Mouse (Mus musculus) forebrain, embryonic 11.5 days (tissue): ENCODE measurements around the gene Pcdh9. TPM values are rescaled to one million over a fixed set of nuclear protein-coding genes. Genes with fewer than 3 reads are reported as not detected.
A peak's percentile ranks its signal among the peaks of the same experiment; 100 is the strongest.

Experiments
- ATAC-seq: fragments of 200-750 bp; cut with Nextera tagmentation; replicated peaks from 2 replicates; pipeline ENCODE4 v1.8.0; 2017; ENCODE audit warnings: moderate TSS enrichment; ENCODE audit not compliant: low FRiP score
- DNase-seq: peaks from one replicate; pipeline ENCODE4 v3.0.0-alpha.2; 2017; ENCODE audit warnings: low spot score
- H3K27ac ChIP-seq: fragments of 300-500 bp; sonication (generic); 2 replicates; pipeline ENCODE4 v1.5.1; 2014; ENCODE audit warnings: low read depth, low read length
- H3K27me3 ChIP-seq: fragments of 300-500 bp; sonication (generic); 2 replicates; pipeline ENCODE4 v1.6.1; 2014; ENCODE audit warnings: mild to moderate bottlenecking, low read length, mixed read lengths; ENCODE audit not compliant: control insufficient read depth, insufficient read depth
- H3K36me3 ChIP-seq: fragments of 300-500 bp; sonication (generic); 2 replicates; pipeline ENCODE4 v1.6.1; 2014; ENCODE audit warnings: mild to moderate bottlenecking, low read length, moderate library complexity, mixed read lengths; ENCODE audit not compliant: control insufficient read depth, insufficient read depth
- H3K4me1 ChIP-seq: fragments of 300-500 bp; sonication (generic); replicated peaks from 2 replicates; pipeline ENCODE4 v1.6.1; 2014; ENCODE audit warnings: low read length, mixed read lengths; ENCODE audit not compliant: control insufficient read depth, insufficient read depth
- H3K4me2 ChIP-seq: fragments of 300-500 bp; sonication (generic); 2 replicates; pipeline ENCODE4 v1.6.1; 2014; ENCODE audit warnings: low read depth, mild to moderate bottlenecking, low read length, moderate library complexity, mixed read lengths; ENCODE audit not compliant: severe bottlenecking
- H3K4me3 ChIP-seq: fragments of 300-500 bp; sonication (generic); 2 replicates; pipeline ENCODE4 v1.5.1; 2014; ENCODE audit warnings: low read depth, low read length
- H3K9ac ChIP-seq: fragments of 300-500 bp; sonication (generic); 2 replicates; pipeline ENCODE4 v1.6.1; 2014; ENCODE audit warnings: low read length
- H3K9me3 ChIP-seq: fragments of 300-500 bp; sonication (generic); 2 replicates; pipeline ENCODE4 v1.6.1; 2016; ENCODE audit warnings: low read length, mixed read lengths; ENCODE audit not compliant: control insufficient read depth
- WGBS: fragments of 180-500 bp; shearing (Covaris S2); extraction: QIAGEN DNeasy Blood & Tissue Kit; methylation state at CpG from one replicate; pipeline ENCODE4 v1.1.7; 2014; 5-methylcytosine and 5-hydroxymethylcytosine counted together
- polyA plus RNA-seq: library from polyadenylated mRNA; unstranded; fragments of >200 nt; fragmentation: Nextera tagmentation; extraction: Ambion mirVana; gene quantifications from 2 replicates; pipeline ENCODE4 v1.2.1, GENCODE M21; 2014

Gene Pcdh9
- polyA plus RNA-seq, 1 experiment from 2014 or later = 54.5 TPM

DNA sequence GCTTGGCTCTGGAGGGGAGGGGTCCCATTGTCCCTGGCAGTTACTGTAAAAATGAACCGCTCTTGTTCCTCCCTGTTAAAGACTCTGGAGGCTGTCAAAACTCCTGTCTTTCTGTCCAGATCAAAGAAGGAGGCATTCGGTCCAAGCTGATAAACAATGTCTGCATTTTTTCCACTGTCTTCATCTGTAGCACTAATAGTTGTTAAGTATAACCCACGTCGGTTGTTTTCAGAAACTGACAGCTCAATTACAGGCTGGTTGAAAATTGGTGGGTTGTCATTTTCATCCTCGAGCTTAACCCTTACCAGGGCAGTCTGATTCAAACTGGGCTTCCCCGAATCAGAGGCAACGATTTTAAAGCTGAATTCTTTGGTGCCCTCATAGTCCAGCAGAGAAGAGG, 3.4 kb downstream of the Pcdh9 start:
- Histone ChIP-seq H3K4me1 (peaks cover 3% of the 10 kb centered on the region; the same call in 1 of the 2 replicates), H3K27me3 (no peaks in the 10 kb centered on the region), H3K36me3 (no peaks in the 10 kb centered on the region; the same call in 1 of the 2 replicates), H3K4me3 (no peak overlapping the region), H3K9ac (no peak overlapping the region), H3K4me2 (0 out of 2 replicates have a peak overlapping the region, but pooled peaks have one; percentile 83), H3K27ac (no peak overlapping the region), H3K9me3 (no peaks in the 10 kb centered on the region)
- DNase-seq (no peak), ATAC-seq (no peak)
- 73% methylated on average over 7 of the region's 7 CpGs for WGBS

DNA sequence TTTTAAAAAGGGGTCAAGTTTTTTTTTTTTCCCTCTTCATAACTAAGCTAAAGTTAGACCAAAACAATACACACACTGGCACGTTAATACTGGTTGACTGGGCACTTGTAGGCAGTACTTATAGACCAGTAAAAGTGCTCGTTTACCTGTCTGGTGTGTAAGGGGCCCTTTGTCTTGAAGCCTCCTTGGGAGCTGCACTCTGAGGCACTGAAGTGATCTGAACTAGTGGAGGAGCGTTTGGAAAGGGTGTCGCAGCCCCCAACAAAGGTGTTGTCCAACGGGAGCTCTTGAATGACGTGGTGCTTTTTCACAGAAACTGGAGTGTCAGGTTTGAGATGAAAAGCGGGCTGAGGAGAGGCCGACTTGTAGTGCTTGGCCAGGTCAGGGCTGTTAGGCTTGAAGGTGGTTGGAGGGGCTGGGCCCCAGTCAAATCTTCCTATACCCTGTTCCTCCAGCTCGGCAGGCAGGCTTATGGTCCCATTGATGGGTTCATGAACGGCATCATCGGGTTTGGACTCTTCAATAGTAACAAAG, 4.9 kb downstream of the Pcdh9 start:
- Histone ChIP-seq H3K9me3 (no peaks in the 10 kb centered on the region), H3K27ac (no peak overlapping the region), H3K27me3 (no peaks in the 10 kb centered on the region), H3K4me1 (no peaks in the 10 kb centered on the region), H3K4me2 (no peak overlapping the region), H3K36me3 (no peaks in the 10 kb centered on the region; the same call in 1 of the 2 replicates), H3K4me3 (no peak overlapping the region), H3K9ac (no peak overlapping the region)
- 69% methylated on average over 11 of the region's 11 CpGs for WGBS
- ATAC-seq = no peak
- DNase-seq = no peak

DNA sequence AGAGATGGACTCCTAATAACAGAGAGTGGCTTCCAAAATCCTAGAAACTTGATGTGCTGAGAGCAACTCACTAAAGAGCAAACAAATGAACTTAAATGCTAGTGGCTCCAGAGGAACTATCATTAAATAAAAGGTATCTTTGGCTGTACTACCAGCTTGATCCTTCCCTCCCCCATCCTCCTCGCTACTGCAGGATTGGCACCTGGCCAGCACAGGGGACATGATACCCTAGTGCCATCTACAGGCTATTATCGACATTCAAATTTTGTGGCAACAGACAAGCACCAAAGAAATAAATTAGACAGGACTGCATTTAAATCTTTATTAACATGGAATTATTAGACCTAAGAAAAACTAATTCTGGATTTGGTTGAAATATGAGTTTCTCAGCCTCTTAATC, 6.0 kb downstream of the Pcdh9 start:
- WGBS = 11% methylated on average over 2 of the region's 2 CpGs
- Histone ChIP-seq H3K36me3 (no peaks in the 10 kb centered on the region; the same call in 1 of the 2 replicates), H3K4me2 (no peak overlapping the region)

DNA sequence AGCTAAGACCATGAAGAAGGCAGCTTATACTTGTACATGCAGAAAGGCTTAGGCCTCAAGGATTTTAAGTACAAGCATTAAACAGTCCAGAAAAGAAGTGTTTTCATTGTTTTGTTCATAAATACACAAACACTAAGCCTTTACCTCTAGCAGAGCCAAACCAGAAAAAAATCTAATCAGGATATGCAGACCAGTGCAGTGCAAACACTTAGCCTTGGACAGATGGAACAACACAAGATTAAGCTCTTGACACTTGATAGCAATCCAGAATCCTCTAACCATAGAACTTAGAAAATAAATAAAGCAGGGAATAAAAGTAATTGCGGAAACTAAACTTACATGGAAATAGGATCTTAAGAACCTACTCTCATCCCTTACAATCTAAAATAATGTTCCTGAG, 10.4 kb downstream of the Pcdh9 start:
- ATAC-seq = no peak
- WGBS = 88% methylated on average over 1 of the region's 1 CpGs
- no peaks in the 10 kb centered on the region for H3K9me3 ChIP-seq
- no peak overlapping the region for H3K9ac ChIP-seq
- no peak overlapping the region for H3K4me3 ChIP-seq
- H3K27me3 ChIP-seq = no peaks in the 10 kb centered on the region
- no peaks in the 10 kb centered on the region for H3K36me3 ChIP-seq
- no peak overlapping the region for H3K27ac ChIP-seq
- DNase-seq = no peak
- H3K4me2 ChIP-seq = no peak overlapping the region
- H3K4me1 ChIP-seq = no peaks in the 10 kb centered on the region

More for the DNA sequence above, 6.0 kb downstream of the Pcdh9 start:
- H3K4me3 ChIP-seq = no peak overlapping the region
- no peaks in the 10 kb centered on the region for H3K9me3 ChIP-seq
- DNase-seq = peak; percentile 81
- H3K27ac ChIP-seq = no peak overlapping the region
- peak; percentile 77 for ATAC-seq
- H3K27me3 ChIP-seq = no peaks in the 10 kb centered on the region
- H3K4me1 ChIP-seq = no peaks in the 10 kb centered on the region
- H3K9ac ChIP-seq = no peak overlapping the region

DNA sequence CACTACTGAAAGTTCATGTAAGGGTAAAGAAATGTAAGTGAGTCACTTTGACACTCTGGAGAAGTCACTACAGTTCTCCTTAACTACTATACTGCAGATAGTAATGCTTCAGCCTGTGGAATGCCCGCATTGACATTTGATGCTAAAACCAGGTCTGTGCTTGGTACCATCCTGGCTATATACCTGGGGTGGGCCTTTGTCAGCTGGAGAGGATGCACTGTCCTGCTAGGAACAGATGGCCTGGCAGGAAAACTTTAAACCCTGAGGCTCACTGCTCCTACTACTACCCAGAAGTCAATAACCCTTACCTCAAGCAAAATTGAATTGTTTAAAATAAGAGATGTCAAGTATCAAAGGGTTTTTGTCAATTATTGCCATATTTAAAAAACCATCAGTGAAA, 14.5 kb downstream of the Pcdh9 start:
- Histone ChIP-seq H3K27ac (no peak overlapping the region), H3K36me3 (no peaks in the 10 kb centered on the region), H3K4me1 (no peaks in the 10 kb centered on the region), H3K4me2 (no peak overlapping the region), H3K9ac (no peak overlapping the region), H3K4me3 (no peak overlapping the region), H3K27me3 (no peaks in the 10 kb centered on the region), H3K9me3 (no peaks in the 10 kb centered on the region)
- 100% methylated on average over 1 of the region's 1 CpGs for WGBS
- no peak for DNase-seq
- no peak for ATAC-seq

DNA sequence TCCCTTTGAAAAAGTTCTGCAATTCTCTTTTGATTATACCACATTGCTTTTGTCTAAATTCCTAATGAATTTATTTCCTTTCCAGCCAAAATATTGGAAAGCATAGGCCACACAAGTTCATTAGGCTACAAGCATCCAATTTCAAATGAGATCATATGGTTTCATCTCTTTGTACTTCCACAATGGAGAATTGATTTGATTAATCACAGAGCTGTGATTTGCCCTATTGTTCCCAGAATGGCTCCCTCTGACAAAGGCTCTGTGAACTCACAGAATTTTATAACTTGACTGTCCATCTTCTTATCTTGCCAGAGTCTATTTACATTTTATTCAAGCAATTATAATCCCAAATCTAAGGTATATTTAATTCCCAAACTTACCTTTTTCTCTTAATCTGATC, 22.3 kb downstream of the Pcdh9 start:
- Histone ChIP-seq H3K4me3 (no peak overlapping the region), H3K4me1 (no peaks in the 10 kb centered on the region), H3K27ac (no peak overlapping the region), H3K27me3 (no peaks in the 10 kb centered on the region), H3K36me3 (no peaks in the 10 kb centered on the region), H3K9me3 (no peaks in the 10 kb centered on the region), H3K9ac (no peak overlapping the region), H3K4me2 (no peak overlapping the region)
- ATAC-seq (no peak), DNase-seq (no peak)

DNA sequence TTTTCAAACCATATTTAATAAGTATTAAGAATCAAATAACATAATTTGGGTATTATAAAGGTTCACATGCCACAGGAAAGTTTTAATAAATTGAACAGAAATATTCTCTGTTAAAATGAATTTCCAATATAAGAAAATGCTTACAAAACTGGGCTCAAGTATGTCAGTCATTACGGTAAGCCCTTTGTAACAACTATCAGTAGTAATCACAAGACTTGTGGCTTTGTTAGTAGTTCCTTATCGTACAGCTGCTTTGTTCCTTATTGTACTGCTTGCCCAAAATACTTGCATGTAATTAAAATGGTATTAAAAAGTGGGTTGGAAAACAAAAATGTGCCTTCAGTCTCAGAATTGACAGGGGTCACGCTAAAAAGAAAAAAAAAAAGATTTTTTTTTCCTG, 32.4 kb downstream of the Pcdh9 start:
- Histone ChIP-seq H3K4me2 (no peak overlapping the region), H3K9ac (no peak overlapping the region), H3K27me3 (no peaks in the 10 kb centered on the region), H3K9me3 (no peaks in the 10 kb centered on the region), H3K36me3 (no peaks in the 10 kb centered on the region), H3K4me3 (no peak overlapping the region), H3K27ac (no peak overlapping the region), H3K4me1 (no peaks in the 10 kb centered on the region)
- WGBS = 67% methylated on average over 3 of the region's 3 CpGs
- no peak for ATAC-seq
- no peak for DNase-seq

DNA sequence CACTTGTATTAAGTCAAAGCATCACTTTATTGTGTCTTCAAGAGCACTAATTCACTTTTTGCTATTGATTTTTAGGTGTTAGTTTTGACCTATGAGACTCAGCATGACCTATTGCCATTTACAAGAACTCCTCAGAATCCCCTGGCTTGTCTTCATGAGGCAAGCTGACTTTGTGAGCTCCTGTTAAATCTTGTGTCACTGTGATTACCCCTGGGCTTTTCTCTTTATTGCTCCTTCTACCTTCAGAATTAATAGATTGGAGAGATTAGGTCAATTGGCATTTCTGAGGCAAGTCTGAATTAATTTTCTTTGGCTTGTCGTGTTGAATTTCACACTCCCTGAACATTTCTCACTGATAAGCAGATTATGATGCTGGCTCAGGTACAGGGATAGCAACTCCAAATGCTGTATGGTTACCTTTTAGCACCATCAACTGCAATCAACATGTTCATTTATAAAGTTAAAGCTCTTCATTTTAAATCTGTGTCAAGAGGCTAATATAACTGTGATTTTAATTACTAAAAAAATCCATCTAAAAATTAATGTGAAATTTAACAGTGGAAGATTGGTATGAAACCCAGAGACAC, 44.3 kb downstream of the Pcdh9 start:
- Histone ChIP-seq H3K9ac (no peak overlapping the region), H3K27ac (no peak overlapping the region), H3K4me2 (no peak overlapping the region), H3K9me3 (no peaks in the 10 kb centered on the region), H3K4me1 (0 out of 2 replicates have a peak, but pooled peaks cover 2% of the 10 kb centered on the region), H3K36me3 (no peaks in the 10 kb centered on the region), H3K4me3 (no peak overlapping the region), H3K27me3 (no peaks in the 10 kb centered on the region)
- no peak for ATAC-seq
- WGBS = 27% methylated on average over 1 of the region's 1 CpGs
- DNase-seq = no peak

DNA sequence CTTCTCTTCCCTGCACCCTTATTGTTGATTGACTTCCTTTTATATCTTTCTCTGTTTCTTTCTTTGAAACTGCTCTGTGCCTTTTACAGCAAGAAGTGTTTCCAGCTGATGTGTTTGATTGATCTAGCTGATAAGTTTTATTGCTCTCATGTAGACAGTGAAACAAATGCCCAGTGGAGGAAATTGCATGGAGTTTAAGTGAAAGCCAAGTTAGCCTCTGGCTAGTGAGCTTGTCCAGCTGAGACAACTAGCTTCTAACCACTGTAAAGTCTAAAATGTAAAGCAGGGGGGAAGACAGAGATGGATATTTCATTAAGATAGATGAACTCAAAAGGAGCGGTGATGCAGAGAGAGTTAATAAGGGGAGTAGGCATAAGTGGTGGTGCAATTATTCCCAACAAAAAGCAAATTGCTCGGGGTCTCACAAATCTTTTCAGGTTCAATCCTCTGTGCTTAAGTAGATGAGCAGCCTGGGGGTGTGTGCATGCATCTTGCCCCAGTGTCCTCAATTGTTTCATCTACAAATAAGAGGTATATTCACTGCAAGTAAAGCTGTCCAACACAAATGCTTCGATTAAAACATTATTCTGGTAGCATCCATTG, 47.7 kb downstream of the Pcdh9 start:
- H3K9ac ChIP-seq = no peak overlapping the region

More for the DNA sequence above, 47.7 kb downstream of the Pcdh9 start:
- no peaks in the 10 kb centered on the region for H3K9me3 ChIP-seq
- ATAC-seq (peak; percentile 79), DNase-seq (no peak)
- H3K4me2 ChIP-seq = no peak overlapping the region
- no peaks in the 10 kb centered on the region for H3K27me3 ChIP-seq
- H3K4me3 ChIP-seq = no peak overlapping the region
- WGBS = 16% methylated on average over 3 of the region's 3 CpGs
- H3K4me1 ChIP-seq = 0 out of 2 replicates have a peak, but pooled peaks cover 2% of the 10 kb centered on the region
- H3K27ac ChIP-seq = peak overlapping the region; percentile 15; the same call in 1 of the 2 replicates
- H3K36me3 ChIP-seq = no peaks in the 10 kb centered on the region
